Mouse (Mus musculus) neutrophil, adult 65 days (primary cell): Measurements from ENCODE around the gene Gm3558. TPM values are rescaled to one million over a fixed set of nuclear protein-coding genes. Genes with fewer than 3 reads are reported as not detected.

Experiments
- total RNA-seq: library from RNA; stranded (reverse); gene quantifications from 2 replicates; pipeline ENCODE4 v1.2.4, GENCODE M21; 2023

Gm3558 gene
- total RNA-seq, result not detected in 2 replicates

DNA sequence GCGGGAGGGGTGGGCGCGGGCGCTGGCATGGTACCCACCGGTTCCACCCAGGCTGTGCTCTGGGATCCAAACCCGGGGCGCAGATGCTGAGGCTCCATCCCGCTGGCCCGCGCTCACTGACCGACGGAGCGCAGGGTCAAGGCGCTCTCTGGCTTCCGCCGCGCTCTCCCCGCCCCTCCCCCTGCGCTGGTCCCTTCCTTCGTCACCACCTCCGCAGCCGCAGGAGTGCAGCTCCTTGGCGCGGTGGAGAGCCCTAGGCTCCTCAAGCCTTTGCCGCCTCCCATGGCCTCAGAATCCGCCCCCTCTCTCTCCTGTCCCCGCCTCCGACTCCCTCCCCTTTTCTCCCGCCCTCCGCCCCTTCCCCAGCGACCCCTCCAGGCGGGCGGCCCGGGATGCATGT is at the start of gene Gm3558:
Gene Gm3558 (minus strand): TSS at position 185 of the 400 bp plus-strand sequence.

DNA sequence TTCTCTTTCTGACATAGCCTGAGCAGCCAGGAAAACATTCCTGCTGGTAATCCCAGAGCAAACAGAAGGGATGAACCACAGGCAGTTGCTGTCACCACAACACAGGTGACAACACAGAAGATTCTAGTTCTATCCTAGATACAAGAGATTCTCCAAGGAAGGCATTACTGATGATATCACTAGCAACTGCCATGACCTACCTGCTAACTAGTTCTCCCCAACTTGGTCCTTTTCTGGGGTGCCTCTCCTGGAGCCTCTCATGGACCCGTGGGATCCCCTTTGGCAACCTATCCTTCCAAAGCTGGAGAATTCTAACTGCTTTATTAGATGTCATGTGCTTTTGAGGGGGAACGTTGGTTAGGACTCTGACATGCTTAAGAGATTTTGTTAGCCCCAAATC is 27.1 kb upstream of the Gm3558 start, which contains the start of gene Gm10338:
Gene Gm10338 (minus strand): TSS at position 101 of the 400 bp plus-strand sequence.

Other genes starting within 250 kb of the Gm3558 start
- not detected in 2 replicates for gene Gm5797, start 236.2 kb downstream of the Gm3558 start, total RNA-seq
- gene Gm8374, start 203.4 kb downstream of the Gm3558 start, total RNA-seq, result not detected in 2 replicates
- not detected in 2 replicates for gene Gm3755, start 117.6 kb downstream of the Gm3558 start, total RNA-seq
- not detected in 2 replicates for gene Gm3752, start 84.8 kb downstream of the Gm3558 start, total RNA-seq
- not detected in 2 replicates for gene Gm10338, start 27.0 kb upstream of the Gm3558 start, total RNA-seq
- not detected in 2 replicates for gene Gm10128, start 75.4 kb upstream of the Gm3558 start, total RNA-seq
- not detected in 2 replicates for gene Gm26661, start 223.0 kb upstream of the Gm3558 start, total RNA-seq
- gene Flnb, start 249.4 kb upstream of the Gm3558 start, total RNA-seq, result 9.2 and 11.6 TPM in 2 replicates